Mouse (Mus musculus) cerebellum, adult 2 months (tissue): ENCODE measurements around the gene Rhou. TPM values are rescaled to one million over a fixed set of nuclear protein-coding genes. Genes with fewer than 3 reads are reported as not detected.

Experiments used
- DNase-seq, 2 experiments: peaks; one replicate each; pipeline ENCODE4 v3.0.0; 2021
- H3K27ac ChIP-seq: fragments of 200-500 bp; 2 replicates; pipeline ENCODE4 v1.5.1; 2012; ENCODE audit warnings: low read length, control low read depth, inconsistent platforms; ENCODE audit not compliant: insufficient read depth
- H3K27me3 ChIP-seq: fragments of 200-500 bp; 2 replicates; pipeline ENCODE4 v1.6.1; 2012; ENCODE audit warnings: inconsistent platforms, mild to moderate bottlenecking, low read length, moderate library complexity; ENCODE audit not compliant: control insufficient read depth, insufficient read depth
- H3K4me1 ChIP-seq: fragments of 200-500 bp; 2 replicates; pipeline ENCODE4 v1.6.1; 2011; ENCODE audit warnings: low read length; ENCODE audit not compliant: control insufficient read depth, insufficient read depth
- H3K4me3 ChIP-seq: fragments of 200-500 bp; replicated peaks from 2 replicates; pipeline ENCODE3; 2011; ENCODE audit warnings: mild to moderate bottlenecking, low read depth, low read length, control low read depth; ENCODE audit not compliant: insufficient read depth
- CTCF ChIP-seq: fragments of 200-500 bp; IDR thresholded peaks from 2 replicates; pipeline ENCODE4 v1.5.1; 2011; ENCODE audit warnings: low read depth, mild to moderate bottlenecking, control low read depth, low read length, moderate library complexity, borderline replicate concordance; ENCODE audit not compliant: insufficient read depth
- POLR2A ChIP-seq: fragments of 200-500 bp; IDR thresholded peaks from 2 replicates; pipeline ENCODE4 v1.6.1; 2011; ENCODE audit warnings: low read length, control low read depth, borderline replicate concordance; ENCODE audit not compliant: insufficient read depth
- WGBS: fragments of 180-500 bp; shearing (Covaris S2); methylation state at CpG from one replicate; pipeline ENCODE4 v1.1.7; 2018; 5-methylcytosine and 5-hydroxymethylcytosine counted together
- polyA plus RNA-seq: library from polyadenylated mRNA; depleted of rRNA; stranded (reverse); fragments of >200 nt; gene quantifications from 2 replicates; pipeline ENCODE4 v1.2.3, GENCODE M21; 2012

Rhou gene
- polyA plus RNA-seq, 1 experiment = 34.9 TPM

- WGBS = 74% methylated on average over 7 of the region's 7 CpGs
Observed at GRCm38 (mm10) chr8:123671454-123671853, 17.7 kb downstream of the Rhou start.

GRCm38 (mm10) chr8:123672648-123673047, 18.9 kb downstream of the Rhou start:
- TF ChIP-seq CTCF (no peak), POLR2A (no peak)
- no peak overlapping the region for H3K4me3 ChIP-seq
- no peaks in the 10 kb centered on the region for H3K4me1 ChIP-seq
- 68% methylated on average over 6 of the region's 6 CpGs for WGBS
- H3K27me3 ChIP-seq = no peaks in the 10 kb centered on the region; the same call in 1 of the 2 replicates
- no peak for DNase-seq
- H3K27ac ChIP-seq = no peak overlapping the region

More at GRCm38 (mm10) chr8:123671454-123671853, 17.7 kb downstream of the Rhou start:
- no peak overlapping the region for H3K4me3 ChIP-seq
- TF ChIP-seq CTCF = no peak
- no peak for TF ChIP-seq POLR2A
- no peak for DNase-seq
- H3K27me3 ChIP-seq = no peaks in the 10 kb centered on the region; the same call in 1 of the 2 replicates
- no peak overlapping the region for H3K27ac ChIP-seq
- no peaks in the 10 kb centered on the region for H3K4me1 ChIP-seq

GRCm38 (mm10) chr8:123675611-123676010, 21.9 kb downstream of the Rhou start:
- no peak for DNase-seq
- no peak for TF ChIP-seq CTCF
- TF ChIP-seq POLR2A = no peak
- 59% methylated on average over 5 of the region's 5 CpGs for WGBS
- no peak overlapping the region for H3K4me3 ChIP-seq
- H3K27me3 ChIP-seq = no peaks in the 10 kb centered on the region; the same call in 1 of the 2 replicates
- no peaks in the 10 kb centered on the region for H3K4me1 ChIP-seq
- H3K27ac ChIP-seq = no peak overlapping the region

- no peak for DNase-seq
- Histone ChIP-seq H3K27me3 (no peaks in the 10 kb centered on the region), H3K4me1 (no peaks in the 10 kb centered on the region), H3K27ac (no peak overlapping the region), H3K4me3 (no peak overlapping the region)
- WGBS = 80% methylated on average over 4 of the region's 4 CpGs
- TF ChIP-seq POLR2A = no peak
- TF ChIP-seq CTCF = no peak
Observed at GRCm38 (mm10) chr8:123678390-123678789, 24.7 kb downstream of the Rhou start.

- Histone ChIP-seq H3K27me3 (no peaks in the 10 kb centered on the region), H3K4me1 (no peaks in the 10 kb centered on the region), H3K27ac (no peak overlapping the region), H3K4me3 (no peak overlapping the region)
- 29% methylated on average over 18 of the region's 18 CpGs for WGBS
- DNase-seq = peak in 1 of 2 experiments; percentile 16
- TF ChIP-seq POLR2A = no peak
- TF ChIP-seq CTCF = no peak
Observed at GRCm38 (mm10) chr8:123682073-123682761, 28.5 kb downstream of the Rhou start.

- Histone ChIP-seq H3K27ac (no peak overlapping the region), H3K4me1 (no peaks in the 10 kb centered on the region), H3K4me3 (no peak overlapping the region), H3K27me3 (no peaks in the 10 kb centered on the region)
- WGBS = 71% methylated on average over 7 of the region's 7 CpGs
- DNase-seq = no peak
- no peak for TF ChIP-seq CTCF
- TF ChIP-seq POLR2A = no peak
Observed at GRCm38 (mm10) chr8:123683321-123683720, 29.6 kb downstream of the Rhou start.

GRCm38 (mm10) chr8:123684806-123685205, 31.1 kb downstream of the Rhou start:
- DNase-seq = no peak
- 83% methylated on average over 7 of the region's 7 CpGs for WGBS
- no peak for TF ChIP-seq POLR2A
- no peak for TF ChIP-seq CTCF
- Histone ChIP-seq H3K27ac (no peak overlapping the region), H3K27me3 (no peaks in the 10 kb centered on the region), H3K4me1 (no peaks in the 10 kb centered on the region), H3K4me3 (no peak overlapping the region)

- Histone ChIP-seq H3K27me3 (no peaks in the 10 kb centered on the region), H3K27ac (no peak overlapping the region), H3K4me3 (no peak overlapping the region), H3K4me1 (no peaks in the 10 kb centered on the region)
- DNase-seq = no peak
- WGBS = 75% methylated on average over 4 of the region's 4 CpGs
- TF ChIP-seq CTCF (no peak), POLR2A (no peak)
Observed at GRCm38 (mm10) chr8:123685477-123685876, 31.7 kb downstream of the Rhou start.
